In the genomic region with DNA sequence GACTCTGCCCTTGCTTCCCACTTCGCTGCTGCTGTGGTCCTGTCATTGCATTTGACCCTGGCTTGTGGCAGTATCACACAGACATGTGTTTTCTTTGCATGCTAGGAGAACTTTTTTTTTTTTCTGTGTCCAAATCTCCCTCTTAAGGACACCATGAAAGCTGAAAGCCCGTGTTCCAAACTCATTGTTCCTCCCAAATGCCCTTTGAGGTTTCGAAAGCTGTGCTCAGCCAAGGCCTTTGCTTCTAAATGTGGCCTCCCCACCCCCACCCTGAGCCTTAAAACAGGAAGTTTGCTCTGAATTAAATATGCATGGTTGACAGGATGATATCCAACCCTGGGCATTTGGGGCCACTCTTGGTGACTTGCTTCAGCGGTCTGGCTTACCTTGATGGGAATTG, we compare ENCODE assay signal across 14 mouse cellular contexts. TPM values are rescaled to one million over a fixed set of nuclear protein-coding genes. Genes with fewer than 3 reads are reported as not detected.
A peak's percentile ranks its signal among the peaks of the same experiment; 100 is the strongest.
DNase-seq lines count a peak whose midpoint lies in the region; ATAC-seq and TF ChIP-seq lines count a peak whose summit lies in the region.
"Had no signal": no experiment of that assay in that cellular context is flagged by ENCODE, and none has a peak within 500 bp of the region (broad histone marks: within the 10 kb centered on the region; RNA-seq: fewer than 3 reads in every experiment).

No protein-coding gene starts in this region.

- TF ChIP-seq POLR2A in testis, adult 2 months (IDR thresholded peaks at IDR 0.05; ENCODE audit: control insufficient read depth, low read depth, low read length), result no peak

- 58% methylated on average over 4 of the region's 4 CpGs for WGBS in heart, embryonic 12.5 days

- no peak for ATAC-seq in heart, embryonic 12.5 days (ENCODE audit: insufficient number of reproducible peaks, low FRiP score)
- ATAC-seq in hematopoietic stem cell, adult 5-6 weeks (replicated peaks in 1 of 2; ENCODE audit: insufficient read depth in 1 of 2, low FRiP score in 2 of 2, low TSS enrichment in 1 of 2, low read depth in 1 of 2, poor library complexity in 2 of 2, severe bottlenecking in 2 of 2), result peak; percentile 54 to 59; a peak in 3 of 4 replicates
- ATAC-seq: hindbrain, postnatal 0 days; midbrain, embryonic 15.5 days had no signal

- no peak overlapping the region for H3K4me3 ChIP-seq in heart, embryonic 12.5 days
- no peak overlapping the region for H3K4me3 ChIP-seq in testis, adult 2 months (ENCODE audit: control insufficient read depth, low read depth, low read length)
- H3K4me3 ChIP-seq: heart, embryonic 13.5 days; left cerebral cortex, adult 2 months; liver, embryonic 13.5 days; midbrain, embryonic 15.5 days had no signal

- TF ChIP-seq CTCF in testis, adult 2 months (IDR thresholded peaks at IDR 0.05; ENCODE audit: control insufficient read depth, insufficient read depth, insufficient replicate concordance, low read depth, low read length), result no peak

- H3K4me1 ChIP-seq in heart, embryonic 12.5 days (replicated peaks), result peaks cover 52% of the 10 kb centered on the region
- no peaks in the 10 kb centered on the region for H3K4me1 ChIP-seq in testis, adult 2 months (ENCODE audit: control insufficient read depth, insufficient read depth, low read length)
- H3K4me1 ChIP-seq: midbrain, embryonic 15.5 days had no signal

- H3K27ac ChIP-seq in heart, embryonic 12.5 days (ENCODE audit: poor library complexity, severe bottlenecking), result no peak overlapping the region
- peak overlapping the region; percentile 36 for H3K27ac ChIP-seq in testis, adult 2 months (ENCODE audit: control insufficient read depth, insufficient read depth, low read depth, low read length)
- H3K27ac ChIP-seq: heart, embryonic 13.5 days; hindbrain, postnatal 0 days; left cerebral cortex, adult 2 months; liver, embryonic 13.5 days; midbrain, embryonic 15.5 days had no signal

- H3K27me3 ChIP-seq in heart, embryonic 12.5 days (replicated peaks), result no peaks in the 10 kb centered on the region
- no peaks in the 10 kb centered on the region for H3K27me3 ChIP-seq in testis, adult 2 months (ENCODE audit: control insufficient read depth, insufficient read depth, low read length)
- H3K27me3 ChIP-seq: heart, embryonic 13.5 days; liver, embryonic 13.5 days; midbrain, embryonic 15.5 days had no signal

- intact Hi-C loops in gastrocnemius, postnatal 36 days (cut with DNase I), result no loop called here

- peak; percentile 45 for DNase-seq in heart, adult 8-10 months (ENCODE audit: low spot score)
- DNase-seq in testis, postnatal 10 days (ENCODE audit: low spot score), result no peak
- DNase-seq in skeletal muscle tissue, adult 2 months (ENCODE audit: low read depth, low spot score), result peak; percentile 38
- no peak for DNase-seq in cerebellum, adult 18-20 months
- DNase-seq in gastrocnemius, postnatal 36 days, result no peak
- DNase-seq: embryo, embryonic 11 days; liver, embryonic 13.5 days had no signal

- no peaks in the 10 kb centered on the region for H3K36me3 ChIP-seq in heart, embryonic 12.5 days
- H3K36me3 ChIP-seq in testis, adult 2 months (ENCODE audit: control insufficient read depth, insufficient read depth, low read length), result no peaks in the 10 kb centered on the region
- H3K36me3 ChIP-seq: heart, embryonic 13.5 days; liver, embryonic 13.5 days; midbrain, embryonic 15.5 days had no signal

- H3K9me3 ChIP-seq in heart, embryonic 12.5 days (replicated peaks), result no peaks in the 10 kb centered on the region
- H3K9me3 ChIP-seq: heart, embryonic 13.5 days; liver, embryonic 13.5 days; midbrain, embryonic 15.5 days had no signal

- H3K4me2 ChIP-seq in heart, embryonic 12.5 days, result no peak overlapping the region
- H3K4me2 ChIP-seq: heart, embryonic 13.5 days; liver, embryonic 13.5 days; midbrain, embryonic 15.5 days had no signal

- H3K9ac ChIP-seq in heart, embryonic 12.5 days, result no peak overlapping the region; the same call in 1 of the 2 replicates
- H3K9ac ChIP-seq: heart, embryonic 13.5 days; liver, embryonic 13.5 days; midbrain, embryonic 15.5 days had no signal

RNA-seq across cellular contexts. Expression of gene Dock1, which starts 27.0 kb away (rescaled TPM):
- total RNA-seq in heart, adult 8-10 months (2022), result 10 to 100 TPM; 26.9 to 29.2 (median 27.7) TPM
- polyA plus RNA-seq in heart, embryonic 12.5 days (2016; fragmentation: Nextera tagmentation; extraction: Ambion mirVana), result 31.9 and 32.1 TPM in 2 replicates
- 2.1 and 2.2 TPM in 2 replicates for polyA plus RNA-seq in testis, adult 2 months (2012; rRNA removed)
- 15.4 and 15.5 TPM in 2 replicates for total RNA-seq in hematopoietic stem cell, adult 5-6 weeks (2017)
- total RNA-seq in gastrocnemius, postnatal 36 days (2021), result 1 to 10 TPM; 7.3 to 8.8 TPM

Comparison
In these comparisons a context has a peak if more than half of its experiments do, and no peak if none do; other contexts are left out.
1. DNase-seq: peak in heart, adult 8-10 months (single experiment) and skeletal muscle tissue, adult 2 months (single experiment); none in testis, postnatal 10 days (single experiment), cerebellum, adult 18-20 months (0 of 2) and gastrocnemius, postnatal 36 days (0 of 2).